Mouse (Mus musculus): ENCODE data around the gene 2900026A02Rik.

2900026A02Rik gene

DNA sequence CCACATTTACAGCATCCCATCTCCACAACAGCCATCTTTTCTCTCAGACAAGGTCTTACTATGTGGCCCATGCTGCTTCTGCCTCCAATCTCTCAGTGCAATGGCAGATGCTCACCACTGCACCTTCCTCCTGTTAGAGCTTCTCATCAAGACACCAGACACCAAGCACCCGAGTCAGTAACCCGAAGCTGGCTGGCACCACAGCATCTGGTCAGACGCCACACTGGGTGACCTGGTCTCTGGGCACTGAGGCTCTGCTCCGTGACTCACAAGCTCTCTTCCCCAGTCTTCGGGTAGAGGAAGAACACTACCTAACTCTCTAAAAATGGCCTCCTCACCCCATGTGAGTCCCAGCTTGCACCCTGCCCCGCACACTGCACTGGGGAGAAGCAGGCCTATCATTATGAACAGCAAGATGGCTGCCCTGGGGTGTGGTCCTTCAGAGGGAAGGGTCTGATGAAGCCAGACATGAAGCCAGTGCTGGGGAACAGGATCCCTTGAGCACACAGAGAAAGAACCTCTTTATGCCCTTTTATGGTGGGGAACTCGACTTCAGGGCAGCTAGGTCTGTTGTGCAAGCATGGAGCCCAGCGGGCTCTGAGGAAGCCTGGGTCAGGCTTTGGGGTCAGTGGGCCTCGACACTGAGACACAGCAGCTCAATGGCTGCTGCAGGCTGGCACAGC, 70.0 kb downstream of the 2900026A02Rik start:
- DNase-seq (ENCODE audit: low spot score): no peak

DNA sequence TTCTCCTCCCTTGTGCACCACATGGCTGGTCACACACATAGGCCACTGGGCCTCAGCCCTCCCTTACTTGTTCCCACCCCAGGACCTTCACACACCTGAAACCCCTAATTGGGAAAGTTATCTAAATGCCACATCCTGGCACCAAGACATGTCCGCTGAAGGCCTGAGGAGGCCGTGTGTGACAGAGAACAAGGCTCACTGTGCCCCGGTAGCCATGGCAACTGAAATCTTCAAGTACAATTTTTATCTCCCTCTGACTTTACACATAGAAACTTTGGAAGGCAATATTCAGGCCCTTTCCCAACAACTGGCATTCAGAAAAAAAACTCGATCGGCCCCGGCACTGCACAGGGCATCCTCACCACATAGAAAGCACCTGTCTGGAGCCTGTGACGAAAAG, 72.0 kb downstream of the 2900026A02Rik start:
- DNase-seq (ENCODE audit: low spot score): no peak

DNA sequence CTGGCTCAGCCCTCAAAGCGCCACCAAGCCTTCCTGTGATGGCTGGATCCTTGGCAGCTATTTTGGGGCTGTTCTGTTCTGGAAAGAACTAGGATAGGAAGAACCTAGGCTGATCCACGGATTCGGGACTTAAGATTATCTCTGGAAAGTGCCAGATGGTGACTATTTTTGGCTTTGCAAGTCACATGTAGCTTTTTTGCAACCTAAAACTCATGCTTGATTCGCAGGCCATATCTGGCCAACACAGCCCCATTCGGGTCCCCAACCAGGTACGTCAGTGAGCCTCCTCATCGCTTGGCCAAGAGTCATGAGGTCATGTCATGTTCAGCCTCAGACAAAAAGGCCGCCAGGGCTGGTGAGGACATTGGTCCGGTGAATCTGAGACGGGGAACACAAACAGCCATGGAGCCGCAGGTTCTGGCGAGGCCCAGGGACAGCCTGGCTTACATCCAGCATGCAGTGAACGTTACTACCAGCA, 73.0 kb downstream of the 2900026A02Rik start:
- DNase-seq (ENCODE audit: low spot score): no peak

DNA sequence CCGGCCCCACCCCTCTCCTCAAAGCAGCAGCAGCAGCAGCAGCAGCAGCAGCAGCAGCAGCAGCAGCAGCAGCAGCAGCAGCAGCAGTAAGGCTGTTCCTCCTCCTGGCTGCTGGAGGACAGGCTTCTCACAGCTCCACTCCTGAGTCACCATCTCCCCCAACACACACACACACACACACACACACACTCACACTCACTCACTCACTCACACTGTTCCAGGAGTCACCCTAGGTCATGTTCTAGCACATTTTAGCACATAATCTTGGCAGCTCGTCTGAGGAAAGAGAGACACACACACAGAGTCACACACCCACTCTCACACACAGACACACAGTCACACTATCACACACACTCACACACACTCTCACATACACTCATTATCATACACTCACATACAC, 74.4 kb downstream of the 2900026A02Rik start:
- DNase-seq (ENCODE audit: low spot score): no peak

DNA sequence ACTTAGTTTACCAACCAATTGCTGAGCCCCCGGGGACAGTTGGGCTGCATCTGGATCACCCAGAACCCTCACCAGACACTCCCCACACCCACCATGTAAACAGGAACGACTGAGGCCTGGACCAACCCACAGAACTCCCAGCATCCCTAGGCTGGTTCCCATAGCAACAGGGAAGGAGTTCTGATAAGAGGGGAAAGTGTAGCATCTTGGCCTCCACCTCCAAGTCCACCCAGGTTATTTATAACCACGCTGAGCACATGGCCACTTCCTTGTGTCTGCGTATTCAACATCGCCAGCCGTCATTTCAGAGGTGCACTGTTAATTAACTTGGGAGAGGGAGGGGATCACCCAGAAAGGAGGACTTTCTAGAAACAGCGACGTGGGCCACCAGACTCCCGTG, 75.9 kb downstream of the 2900026A02Rik start:
- DNase-seq (ENCODE audit: low spot score): no peak

DNA sequence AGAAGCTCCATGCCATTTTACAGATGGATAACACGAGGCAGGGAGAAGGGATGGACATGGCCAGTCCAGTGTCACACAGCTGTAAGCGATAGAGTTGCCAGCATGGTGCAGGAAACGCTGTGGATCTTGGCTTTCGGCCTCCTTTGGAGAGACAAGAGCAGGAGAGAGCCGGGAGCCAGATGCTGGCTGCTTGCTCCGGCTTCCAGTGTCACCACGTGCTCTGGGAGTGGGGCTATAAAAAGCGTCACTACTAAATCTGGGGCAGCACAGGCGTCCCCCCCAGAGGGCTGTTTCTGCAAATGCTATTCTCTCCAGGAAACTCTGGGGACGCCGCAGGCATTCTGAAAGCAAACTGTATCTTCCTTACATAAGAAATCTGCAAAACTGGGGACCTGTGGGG, 78.5 kb downstream of the 2900026A02Rik start:
- DNase-seq (ENCODE audit: low spot score): no peak

DNA sequence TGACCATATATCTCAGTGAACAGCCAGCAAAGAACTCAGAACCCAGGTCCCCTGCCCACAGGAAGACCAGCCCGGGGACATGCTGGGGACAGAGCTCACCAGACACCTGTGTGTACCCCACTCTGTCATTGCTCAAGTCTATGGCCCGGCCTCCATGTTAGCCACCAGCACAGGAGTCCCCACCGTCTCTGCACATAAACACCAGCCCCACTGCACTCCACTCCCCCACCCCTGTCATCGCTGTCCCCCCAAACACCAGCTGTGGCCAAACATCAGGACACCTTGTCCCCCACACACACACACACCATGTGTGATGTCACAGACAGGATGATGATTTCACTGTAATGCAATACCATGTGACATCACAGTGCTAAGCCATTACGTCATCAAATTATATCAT, 79.0 kb downstream of the 2900026A02Rik start:
- no peak for DNase-seq (ENCODE audit: low spot score)

DNA sequence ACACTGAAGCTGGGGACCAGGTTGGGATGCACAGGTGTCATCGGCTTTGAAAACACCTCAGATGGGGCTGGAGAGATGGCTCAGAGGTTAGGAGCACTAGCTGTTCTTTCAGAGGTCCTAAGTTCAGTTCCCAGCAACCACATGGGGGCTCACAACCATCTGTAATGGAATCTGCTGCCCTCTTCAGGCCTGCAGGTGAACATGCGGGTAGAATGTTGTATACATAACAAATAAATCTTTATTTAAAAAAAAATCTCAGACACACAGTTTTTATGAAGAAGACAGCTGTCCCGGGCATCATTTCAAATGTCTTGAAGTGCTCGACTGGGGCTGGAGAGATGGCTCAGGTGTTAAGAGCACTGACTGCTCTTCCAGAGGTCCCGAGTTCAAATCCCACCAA, 80.2 kb downstream of the 2900026A02Rik start:
- DNase-seq (ENCODE audit: low spot score): no peak

DNA sequence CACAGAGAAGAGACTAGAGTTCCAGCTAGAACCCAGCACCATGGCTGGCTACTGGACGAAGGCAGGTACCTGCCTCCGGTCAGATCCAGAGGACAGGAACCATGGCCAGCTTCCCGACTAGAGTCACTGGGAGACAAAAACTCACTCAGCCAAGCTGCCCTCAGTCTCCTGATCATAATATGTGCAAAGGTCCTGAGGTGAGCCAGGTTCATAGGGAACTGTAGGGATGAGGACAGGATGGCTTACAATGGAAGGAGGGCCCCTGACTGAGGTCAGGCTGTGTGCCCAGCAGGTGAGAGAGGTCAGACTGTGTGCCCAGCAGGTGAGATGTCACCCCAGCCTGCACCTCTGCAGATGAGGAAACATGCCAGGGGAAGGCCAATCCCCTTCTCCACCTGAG, 81.0 kb downstream of the 2900026A02Rik start:
- no peak for DNase-seq (ENCODE audit: low spot score)

DNA sequence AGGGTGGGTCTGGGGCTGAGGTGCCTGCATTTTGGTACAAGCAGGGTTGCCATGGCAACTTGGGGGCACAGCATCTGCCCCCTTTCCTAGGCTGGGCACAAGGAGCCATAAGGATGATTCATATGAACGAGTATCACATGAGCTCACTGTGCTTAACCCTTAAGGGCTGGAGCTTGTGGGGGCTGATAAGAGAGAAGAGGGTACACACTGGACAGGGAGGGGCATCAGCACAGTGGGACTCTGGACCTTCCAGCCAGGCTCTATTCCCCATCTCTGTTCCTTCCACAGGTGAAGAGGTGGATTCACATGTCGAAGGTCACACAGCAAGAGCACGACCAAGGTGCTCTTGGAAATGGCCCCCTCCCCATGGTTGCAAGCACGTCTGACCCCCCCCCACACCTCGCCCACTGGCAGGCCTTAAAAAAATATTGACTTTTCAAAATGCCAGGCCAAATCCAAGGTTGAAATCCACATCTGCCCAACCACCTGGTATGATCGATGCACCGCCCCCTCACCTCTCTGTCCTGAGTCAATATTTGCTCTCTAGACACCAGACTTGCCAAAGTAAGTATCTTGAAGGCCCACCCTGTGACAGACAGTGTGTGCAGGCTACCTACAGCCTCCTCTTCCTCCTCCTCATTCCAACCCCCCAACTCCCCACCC, 81.8 kb downstream of the 2900026A02Rik start:
- DNase-seq (ENCODE audit: low spot score): no peak

DNA sequence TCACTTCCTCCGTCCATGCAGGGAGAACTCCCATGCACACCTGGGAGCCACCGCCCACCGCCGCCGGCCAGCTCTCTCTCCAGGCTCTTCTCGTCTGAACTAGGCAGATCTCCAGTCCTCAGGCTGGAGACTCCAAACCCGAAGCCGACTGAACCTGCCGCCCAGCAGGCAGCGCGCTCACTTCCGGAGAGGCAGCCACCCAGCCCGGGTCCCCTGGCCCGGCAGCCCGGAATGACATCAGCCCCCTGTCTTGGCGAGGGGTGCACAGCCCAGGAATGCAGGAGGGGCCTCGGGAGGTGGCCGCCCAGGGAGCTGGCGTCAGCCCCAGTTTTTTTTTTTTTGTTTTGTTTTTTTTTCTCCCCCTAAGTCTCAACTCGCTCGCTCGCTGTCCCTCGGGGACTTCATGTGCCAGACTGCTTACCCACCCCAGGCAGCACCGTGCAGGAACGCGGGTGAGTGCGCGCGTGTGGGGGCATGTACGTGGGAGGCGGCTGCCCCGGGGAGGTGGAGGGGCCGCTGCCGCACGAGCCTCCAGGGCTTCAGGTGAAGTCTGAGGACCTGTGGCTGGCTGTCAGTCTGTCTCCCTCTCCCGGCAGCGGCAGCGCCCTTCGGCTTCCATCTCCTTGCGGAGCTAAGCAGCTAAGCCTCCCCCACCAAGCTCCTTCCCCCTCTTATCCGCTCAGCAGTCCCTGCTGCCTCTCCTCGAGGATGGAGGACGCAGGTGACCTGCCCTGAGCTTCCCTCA, 82.5 kb downstream of the 2900026A02Rik start:
- no peak for DNase-seq (ENCODE audit: low spot score)

DNA sequence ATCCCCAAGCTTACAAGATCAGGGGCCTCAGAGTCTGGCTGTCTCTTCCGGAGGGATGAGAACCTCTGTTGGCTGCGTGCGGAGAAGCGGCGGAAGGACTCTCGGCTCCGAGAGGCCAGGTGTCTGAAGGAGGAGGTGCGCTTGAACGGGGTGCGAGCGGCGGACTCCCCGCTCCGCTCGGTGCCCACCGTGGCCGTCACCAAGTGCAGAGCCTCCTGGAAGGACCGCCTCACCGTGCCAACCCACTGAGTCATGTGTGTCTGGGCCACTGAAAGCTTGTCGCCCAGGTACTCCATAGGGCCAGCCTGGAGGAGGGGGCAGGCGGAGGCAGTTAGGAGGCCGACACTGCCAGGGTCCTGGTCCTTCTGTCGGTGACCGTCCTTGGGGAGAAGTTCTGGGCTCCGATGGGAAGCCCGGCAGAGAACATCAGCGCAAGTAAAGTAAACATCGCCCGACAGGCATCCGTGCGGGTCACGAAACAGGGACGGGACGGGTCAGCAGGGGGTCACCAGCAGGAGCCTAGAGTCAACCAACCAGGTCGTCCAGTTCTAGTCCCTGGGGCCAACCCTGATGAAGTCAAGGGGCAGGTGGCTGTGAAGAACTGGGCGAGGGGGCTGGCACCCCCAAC, 83.2 kb downstream of the 2900026A02Rik start:
- DNase-seq (ENCODE audit: low spot score): no peak

DNA sequence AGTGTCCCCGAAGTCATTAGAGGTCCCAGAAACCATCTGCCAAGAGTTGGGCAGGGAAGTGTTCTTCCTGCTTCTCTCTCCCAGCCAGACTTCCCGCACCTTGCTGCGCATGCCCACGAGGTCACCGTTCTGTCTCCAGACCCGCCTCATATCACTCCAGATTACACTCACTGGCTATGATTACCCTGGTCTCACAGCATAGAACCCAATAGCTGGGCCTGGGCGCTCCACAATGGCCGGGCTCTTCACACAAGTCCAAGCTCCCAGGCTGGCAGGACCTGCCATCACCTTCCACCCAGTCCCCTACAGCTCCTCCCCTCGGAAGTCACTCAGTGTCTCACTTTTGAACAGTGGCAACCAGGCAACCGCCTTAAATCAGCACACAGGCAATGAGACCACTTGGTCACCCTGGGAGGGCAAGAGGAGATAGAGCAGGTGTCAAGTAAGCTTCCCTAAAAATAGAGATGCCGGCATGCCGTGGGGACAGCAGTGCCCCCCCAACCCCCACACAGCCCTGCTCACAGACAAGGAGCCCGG, 84.0 kb downstream of the 2900026A02Rik start:
- DNase-seq (ENCODE audit: low spot score): no peak

DNA sequence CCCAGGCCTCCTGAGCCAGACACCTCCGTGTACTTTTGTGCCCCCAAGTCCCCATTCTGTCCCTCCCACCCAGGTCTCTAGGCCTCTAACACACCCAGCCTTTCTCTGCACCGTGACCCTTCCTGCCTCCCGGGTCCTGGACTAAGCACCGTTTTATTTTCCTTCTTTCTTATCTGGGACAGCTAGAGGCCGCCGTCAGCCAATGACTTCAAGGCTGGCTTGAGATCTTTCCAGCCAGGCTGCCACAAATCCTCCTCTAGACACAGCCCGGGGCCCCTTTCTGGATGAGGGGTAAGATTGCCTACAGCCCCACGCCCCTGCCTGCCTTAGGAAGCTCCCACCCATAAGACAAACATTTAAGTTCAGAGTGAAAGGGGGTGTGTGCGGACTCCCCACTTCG, 85.5 kb downstream of the 2900026A02Rik start:
- no peak for DNase-seq (ENCODE audit: low spot score)

DNA sequence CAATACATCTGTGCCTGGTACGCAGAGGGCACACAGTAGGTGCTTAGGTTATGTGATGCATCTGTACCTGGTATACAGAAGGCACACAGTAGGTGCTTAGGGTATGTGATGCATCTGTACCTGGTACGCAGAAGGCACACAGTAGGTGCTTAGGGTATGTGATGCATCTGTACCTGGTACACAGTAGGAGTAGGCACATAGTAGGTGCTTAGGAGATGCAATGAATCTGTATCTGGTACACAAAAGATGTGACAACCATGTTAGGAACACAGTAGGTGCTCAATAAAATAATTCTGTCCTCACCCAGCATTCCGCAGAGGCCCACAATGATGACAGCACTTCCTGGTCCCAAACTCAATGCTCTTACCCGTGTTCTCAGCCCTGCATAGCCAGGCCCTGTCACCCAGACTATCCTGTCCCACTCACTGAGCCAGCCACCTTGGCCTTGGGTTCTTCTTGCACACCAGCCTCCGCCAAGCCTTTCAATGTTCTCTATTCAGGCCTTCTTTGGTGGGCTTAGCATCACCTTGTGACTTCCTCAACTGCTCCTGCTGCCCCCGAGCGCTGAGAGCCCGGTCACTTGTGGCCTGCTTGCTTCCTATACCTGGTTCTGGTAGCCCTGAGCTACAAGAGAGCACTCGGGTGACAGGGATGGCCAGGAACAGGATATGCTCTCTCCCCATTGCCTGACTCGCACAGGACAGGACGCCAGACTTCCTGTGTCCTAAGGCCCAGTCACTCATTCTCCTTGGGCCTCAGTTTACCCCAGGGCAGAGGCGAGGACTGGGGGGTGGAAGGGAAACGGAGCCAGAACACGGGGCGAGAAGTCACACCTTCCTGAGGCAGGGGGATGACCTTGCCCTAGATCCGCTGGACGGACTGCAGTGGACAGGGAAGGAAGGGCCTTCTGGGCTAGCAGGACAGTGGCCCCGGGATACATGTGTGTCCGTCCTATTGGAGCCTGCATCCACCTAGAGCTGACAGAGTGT, 87.0 kb downstream of the 2900026A02Rik start:
- DNase-seq (ENCODE audit: low spot score): no peak

DNA sequence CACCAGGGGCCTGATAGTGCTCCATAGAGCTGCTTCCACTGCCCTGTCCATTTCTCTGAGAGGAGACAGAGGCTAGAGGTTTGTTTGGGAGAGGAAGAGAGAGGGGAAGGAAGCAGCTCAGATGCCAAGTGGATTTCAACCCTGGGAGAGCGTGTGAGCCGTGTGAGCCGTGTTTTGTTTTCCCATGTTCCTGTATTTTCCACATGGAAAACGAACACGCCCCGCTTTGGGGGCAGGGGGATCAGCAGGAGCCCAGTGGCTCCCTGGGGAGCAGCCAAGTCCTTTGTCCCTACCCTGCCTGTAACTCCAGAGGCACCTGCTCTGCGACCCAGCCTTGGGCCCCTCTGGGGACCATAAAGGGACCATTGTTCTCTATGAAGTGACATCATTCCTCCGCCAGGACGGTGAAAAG, 88.0 kb downstream of the 2900026A02Rik start:
- no peak for DNase-seq (ENCODE audit: low spot score)

DNA sequence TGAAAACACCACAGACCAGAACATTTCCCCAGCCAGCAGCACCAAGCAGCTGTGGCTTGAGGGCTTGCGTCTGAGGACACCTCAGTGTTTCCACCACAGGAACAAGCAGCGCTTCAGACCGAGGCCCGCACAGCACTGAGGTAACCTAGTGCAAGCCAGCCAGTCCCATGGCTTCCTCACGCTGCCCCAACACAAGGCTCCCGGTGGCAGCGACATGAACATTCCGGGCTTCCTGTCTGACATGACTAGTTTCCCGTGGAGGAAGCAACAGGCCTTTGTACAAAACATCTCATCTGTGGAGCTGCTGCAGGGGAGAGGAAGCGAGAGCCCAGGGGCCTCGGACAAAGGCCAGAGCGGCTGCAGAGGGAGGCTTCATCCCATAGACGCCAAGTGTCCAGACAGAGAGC, 88.4 kb downstream of the 2900026A02Rik start:
- no peak for DNase-seq (ENCODE audit: low spot score)

DNA sequence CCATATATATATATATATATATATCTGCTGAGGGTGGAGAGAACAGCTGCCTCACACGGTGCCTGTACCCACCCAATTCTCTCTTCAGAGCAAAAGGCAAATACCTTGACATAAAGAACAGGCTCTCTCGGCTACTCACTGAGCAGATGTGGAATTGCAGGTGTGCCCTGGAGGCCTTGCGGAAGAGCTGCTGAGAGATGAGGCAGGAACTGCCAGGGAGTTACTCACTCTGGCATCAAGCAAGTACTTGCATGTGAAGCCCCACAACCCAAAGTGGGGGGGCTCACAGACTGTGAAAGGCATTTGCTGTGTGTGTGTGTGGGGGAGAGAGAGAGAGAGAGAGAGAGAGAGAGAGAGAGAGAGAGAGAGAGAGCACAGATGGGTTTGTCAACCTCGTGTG, 92.6 kb downstream of the 2900026A02Rik start:
- DNase-seq (ENCODE audit: low spot score): no peak

DNA sequence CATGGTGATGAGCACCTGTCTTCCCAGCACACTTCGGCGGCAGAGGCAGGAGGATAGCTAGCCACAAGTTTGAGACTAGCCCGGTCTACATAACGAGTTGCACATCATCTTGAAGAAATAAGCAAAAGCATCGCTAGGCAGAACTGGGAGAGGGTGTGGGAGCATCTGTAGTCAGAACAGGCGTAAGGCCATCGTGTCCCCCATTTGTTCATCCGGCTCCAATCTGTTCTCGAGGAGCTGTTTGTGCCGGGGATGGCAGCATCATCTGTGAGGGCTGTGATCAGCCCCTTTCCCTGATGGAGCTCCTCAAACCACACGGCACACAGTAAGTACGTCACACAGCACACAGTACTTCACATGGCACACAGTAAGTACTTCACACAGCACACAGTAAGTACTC, 94.6 kb downstream of the 2900026A02Rik start:
- DNase-seq (ENCODE audit: low spot score): no peak

DNA sequence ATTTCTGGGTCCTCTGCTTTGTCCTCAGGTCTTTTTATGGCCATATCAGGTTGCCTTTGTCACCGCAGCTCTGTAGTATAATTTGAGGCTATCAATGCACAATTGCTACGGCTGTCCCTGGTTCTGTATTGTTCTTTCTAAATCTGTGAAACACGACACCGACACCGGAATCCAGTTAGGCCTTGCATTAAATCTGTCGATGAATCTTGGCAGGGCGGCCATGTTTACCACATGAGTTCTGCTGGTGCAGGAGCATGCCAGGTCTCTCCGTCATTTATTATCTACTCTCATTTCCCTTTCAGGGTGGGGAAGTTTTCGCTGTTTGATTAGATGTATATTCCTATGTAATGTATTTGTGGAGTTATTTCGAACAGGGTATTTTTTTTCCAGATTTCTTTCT, 97.3 kb downstream of the 2900026A02Rik start:
- no peak for DNase-seq (ENCODE audit: low spot score)
